Mouse (Mus musculus) myocyte (in vitro differentiated cells): ENCODE measurements around the gene Zfp654.

ENCODE experiments used
- POLR2A ChIP-seq: IDR thresholded peaks from one replicate; pipeline ENCODE4 v1.6.1; 2011; ENCODE audit warnings: low read depth, mild to moderate bottlenecking, control low read depth, moderate library complexity; ENCODE audit not compliant: insufficient read length
- SRF ChIP-seq: IDR thresholded peaks from one replicate; pipeline ENCODE4 v1.6.1; 2011; ENCODE audit warnings: low read depth; ENCODE audit not compliant: control insufficient read depth, insufficient read length

DNA sequence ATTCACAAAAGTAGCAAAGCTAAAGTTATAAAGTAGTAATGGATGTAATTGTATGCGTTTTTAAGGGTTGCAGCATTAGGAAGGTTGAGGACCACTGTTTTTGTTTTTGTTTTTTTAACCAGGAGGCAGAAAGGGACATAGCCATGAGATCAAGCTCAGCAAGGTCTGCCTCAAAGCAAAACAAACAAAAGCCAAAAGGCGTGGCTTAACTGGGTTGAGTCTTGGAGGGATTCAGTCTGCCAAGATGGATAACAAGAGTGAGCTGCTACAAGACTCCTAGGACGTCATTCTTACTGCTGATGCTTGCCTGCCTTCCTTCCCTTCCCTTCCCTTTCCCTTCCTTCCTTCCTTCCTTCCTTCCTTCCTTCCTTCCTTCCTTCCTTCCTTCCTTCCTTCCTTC, 20.8 kb upstream of the Zfp654 start:
- no peak for TF ChIP-seq SRF
- TF ChIP-seq POLR2A, result no peak
